Mouse (Mus musculus) MEL (cell line): ENCODE measurements around the gene Sertad2.

Source experiments
- CTCF ChIP-seq, 3 experiments: IDR thresholded peaks in 2 of 3; conservative IDR thresholded peaks in 1 of 3; 2 replicates each; pipeline ENCODE4 v1.5.1; 2011 to 2012; ENCODE audit warnings: low read length in 3 of 3, low read depth in 2 of 3, mild to moderate bottlenecking in 2 of 3, improper control_type of control experiment in 1 of 3, inconsistent platforms in 1 of 3, mixed read lengths in 1 of 3, moderate library complexity in 1 of 3; ENCODE audit not compliant: control insufficient read depth in 1 of 3, insufficient read depth in 1 of 3, poor library complexity in 1 of 3, severe bottlenecking in 1 of 3
- EP300 ChIP-seq, 2 experiments: IDR thresholded peaks; 2 replicates each; pipeline ENCODE4 v1.6.1; 2011; ENCODE audit warnings: improper control_type of control experiment in 2 of 2, low read length in 2 of 2, low read depth in 1 of 2, mild to moderate bottlenecking in 1 of 2
- GATA1 ChIP-seq: IDR thresholded peaks from 2 replicates; pipeline ENCODE4 v1.6.1; 2011; ENCODE audit warnings: low read depth, low read length, improper control_type of control experiment
- HCFC1 ChIP-seq: IDR thresholded peaks from 2 replicates; pipeline ENCODE4 v1.6.1; 2012; ENCODE audit warnings: low read depth, mild to moderate bottlenecking, inconsistent platforms, low read length, improper control_type of control experiment, moderate library complexity
- KAT2A ChIP-seq: conservative IDR thresholded peaks from 2 replicates; pipeline ENCODE4 v1.6.1; 2012; ENCODE audit warnings: low read depth, low read length, improper control_type of control experiment, inconsistent platforms
- MAX ChIP-seq: IDR thresholded peaks from 2 replicates; pipeline ENCODE4 v1.6.1; 2011; ENCODE audit warnings: low read length, improper control_type of control experiment
- MEF2A ChIP-seq: IDR thresholded peaks from 2 replicates; pipeline ENCODE4 v1.6.1; 2014; ENCODE audit warnings: low read depth, mild to moderate bottlenecking, inconsistent platforms, low read length, improper control_type of control experiment; ENCODE audit not compliant: poor library complexity, insufficient replicate concordance, severe bottlenecking; ENCODE audit errors: extremely low read depth
- POLR2A ChIP-seq, 2 experiments: IDR thresholded peaks; 2 replicates each; pipeline ENCODE4 v1.6.1; 2011 to 2012; ENCODE audit warnings: low read length in 2 of 2, mild to moderate bottlenecking in 2 of 2, control low read depth in 1 of 2, improper control_type of control experiment in 1 of 2, low read depth in 1 of 2, moderate library complexity in 1 of 2; ENCODE audit not compliant: control insufficient read depth in 1 of 2, insufficient read depth in 1 of 2, poor library complexity in 1 of 2
- SMC3 ChIP-seq: IDR thresholded peaks from 2 replicates; pipeline ENCODE4 v1.6.1; 2011; ENCODE audit warnings: low read depth, low read length, improper control_type of control experiment
- TCF12 ChIP-seq: IDR thresholded peaks from 2 replicates; pipeline ENCODE4 v1.6.1; 2014; ENCODE audit warnings: low read depth, mild to moderate bottlenecking, inconsistent platforms, low read length, improper control_type of control experiment, moderate library complexity
- USF1 ChIP-seq: IDR thresholded peaks from 2 replicates; pipeline ENCODE4 v1.6.1; 2014; ENCODE audit warnings: low read depth, mild to moderate bottlenecking, inconsistent platforms, low read length, improper control_type of control experiment, moderate library complexity
- ZKSCAN1 ChIP-seq: IDR thresholded peaks from 2 replicates; pipeline ENCODE4 v1.6.1; 2012; ENCODE audit warnings: low read depth, mild to moderate bottlenecking, inconsistent platforms, low read length, improper control_type of control experiment, moderate library complexity

- TF ChIP-seq MEF2A (no peak), POLR2A (IDR thresholded peaks at IDR 0.05; ENCODE audit: control insufficient read depth in 1 of 2, insufficient read depth in 1 of 2, low read depth in 1 of 2, low read length in 2 of 2, poor library complexity in 1 of 2) (no peak), CTCF (IDR thresholded peaks at IDR 0.05 in 2 of 3, conservative IDR thresholded peaks at IDR 0.05 in 1 of 3; ENCODE audit: control insufficient read depth in 1 of 3, insufficient read depth in 1 of 3, low read depth in 2 of 3, low read length in 3 of 3, poor library complexity in 1 of 3, severe bottlenecking in 1 of 3) (no peak), USF1 (no peak), EP300 (IDR thresholded peaks at IDR 0.05; ENCODE audit: low read depth in 1 of 2, low read length in 2 of 2) (no peak), GATA1 (no peak), SMC3 (no peak), HCFC1 (no peak), KAT2A (no peak), ZKSCAN1 (no peak), TCF12 (no peak), MAX (no peak)
Measured at GRCm38 (mm10) chr11:20514757-20515156, 28.3 kb upstream of the Sertad2 start.
